Comparison of ENCODE assay signal across 26 mouse cellular contexts in genomic region chr1:96278046-96278576, GRCm38 (mm10).
"Had no signal": no experiment of that assay in that cellular context is flagged by ENCODE, and none has a peak within 500 bp of the region (broad histone marks: within the 10 kb centered on the region; RNA-seq: fewer than 3 reads in every experiment).

No protein-coding gene starts in this region.

- ATAC-seq: hindbrain, postnatal 0 days; intestine, embryonic 16.5 days; liver, embryonic 12.5 days had no signal

- DNase-seq: gastrocnemius, postnatal 14 days; gastrocnemius, postnatal 36 days; heart, adult 18-20 months; heart, postnatal 14 days; heart, postnatal 36 days; kidney, adult 11 months; kidney, adult 2 months; kidney, adult 9 months; kidney, postnatal 14 days; kidney, postnatal 36 days; layer of hippocampus, adult 9-11 months; layer of hippocampus, postnatal 36 days; left cerebral cortex, postnatal 4 days had no signal

- H3K9me3 ChIP-seq: heart, embryonic 13.5 days; heart, embryonic 15.5 days; hindbrain, embryonic 13.5 days; hindbrain, embryonic 15.5 days; kidney, embryonic 15.5 days; limb, embryonic 13.5 days; limb, embryonic 15.5 days; liver, embryonic 12.5 days had no signal

- H3K27me3 ChIP-seq: heart, embryonic 13.5 days; heart, embryonic 15.5 days; hindbrain, embryonic 13.5 days; hindbrain, embryonic 15.5 days; kidney, embryonic 15.5 days; limb, embryonic 13.5 days; limb, embryonic 15.5 days; liver, embryonic 12.5 days had no signal

- H3K9ac ChIP-seq: heart, embryonic 13.5 days; heart, embryonic 15.5 days; hindbrain, embryonic 13.5 days; hindbrain, embryonic 15.5 days; kidney, embryonic 15.5 days; limb, embryonic 13.5 days; limb, embryonic 15.5 days; liver, embryonic 12.5 days; liver, embryonic 14.5 days had no signal

- H3K4me1 ChIP-seq: heart, embryonic 13.5 days; heart, embryonic 15.5 days; hindbrain, embryonic 13.5 days; hindbrain, embryonic 15.5 days; kidney, embryonic 15.5 days; limb, embryonic 13.5 days; limb, embryonic 15.5 days; liver, embryonic 12.5 days had no signal

- H3K4me2 ChIP-seq: heart, embryonic 11.5 days; heart, embryonic 13.5 days; heart, embryonic 15.5 days; hindbrain, embryonic 13.5 days; hindbrain, embryonic 15.5 days; kidney, embryonic 15.5 days; limb, embryonic 13.5 days; limb, embryonic 15.5 days; liver, embryonic 12.5 days had no signal

- H3K27ac ChIP-seq: heart, embryonic 13.5 days; heart, embryonic 15.5 days; hindbrain, embryonic 13.5 days; hindbrain, embryonic 15.5 days; hindbrain, postnatal 0 days; kidney, embryonic 15.5 days; kidney, postnatal 0 days; limb, embryonic 13.5 days; limb, embryonic 15.5 days; liver, embryonic 12.5 days; liver, embryonic 14.5 days had no signal

- H3K4me3 ChIP-seq: heart, embryonic 13.5 days; heart, embryonic 15.5 days; hindbrain, embryonic 13.5 days; hindbrain, embryonic 15.5 days; kidney, embryonic 15.5 days; limb, embryonic 13.5 days; limb, embryonic 15.5 days; liver, embryonic 12.5 days had no signal

- H3K36me3 ChIP-seq: heart, embryonic 13.5 days; heart, embryonic 15.5 days; hindbrain, embryonic 13.5 days; hindbrain, embryonic 15.5 days; kidney, embryonic 15.5 days; limb, embryonic 13.5 days; limb, embryonic 15.5 days; liver, embryonic 12.5 days had no signal
